Mouse (Mus musculus) bone marrow macrophage, adult 2 months (primary cell): ENCODE data around the gene Rbms3. TPM values are rescaled to one million over a fixed set of nuclear protein-coding genes. Genes with fewer than 3 reads are reported as not detected.

Experiments
- H3K27ac ChIP-seq: 2 replicates; pipeline ENCODE4 v1.5.1; 2012; ENCODE audit warnings: low read depth, low read length; ENCODE audit not compliant: insufficient read depth
- H3K4me1 ChIP-seq: 2 replicates; pipeline ENCODE4 v1.6.1; 2012; ENCODE audit warnings: low read length; ENCODE audit not compliant: control insufficient read depth, insufficient read depth
- H3K4me3 ChIP-seq: 2 replicates; pipeline ENCODE4 v1.5.1; 2012; ENCODE audit warnings: mild to moderate bottlenecking, low read length, moderate library complexity; ENCODE audit not compliant: insufficient read depth
- CTCF ChIP-seq: IDR thresholded peaks from 2 replicates; pipeline ENCODE4 v1.5.1; 2012; ENCODE audit warnings: low read depth, mild to moderate bottlenecking, low read length, moderate library complexity
- POLR2A ChIP-seq: IDR thresholded peaks from 2 replicates; pipeline ENCODE4 v1.6.1; 2012; ENCODE audit warnings: mild to moderate bottlenecking, low read depth, low read length, borderline replicate concordance
- polyA plus RNA-seq: library from polyadenylated mRNA; stranded (reverse); fragments of >200 nt; gene quantifications from 2 replicates; pipeline ENCODE4 v1.2.4, GENCODE M21; 2012; ENCODE audit not compliant: missing spikeins, insufficient read depth, insufficient read length

Gene Rbms3
- polyA plus RNA-seq, 1 experiment: 0.13 TPM

DNA sequence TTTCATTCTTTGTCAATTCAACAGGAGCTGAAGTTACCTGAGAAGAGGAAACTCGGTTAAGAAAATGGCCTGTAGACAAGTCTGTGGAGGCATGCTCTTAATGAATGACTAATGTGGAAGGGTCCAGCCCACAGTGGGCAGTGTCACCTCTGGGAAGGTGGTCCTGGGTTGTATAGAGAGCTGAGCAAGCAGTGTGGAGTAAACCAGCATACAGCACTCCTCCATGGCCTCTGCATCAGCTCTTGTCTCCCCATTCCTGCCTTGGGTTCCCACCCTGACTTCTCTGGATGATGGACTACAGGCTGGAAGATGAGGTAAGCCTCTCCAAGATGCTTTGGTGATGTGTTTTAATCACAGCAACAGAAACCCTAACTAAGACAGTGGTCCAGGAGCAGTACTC, 597.0 kb downstream of the Rbms3 start:
- Histone ChIP-seq H3K27ac (no peak overlapping the region), H3K4me3 (no peak overlapping the region), H3K4me1 (peaks cover 21% of the 10 kb centered on the region)
- no peak for TF ChIP-seq POLR2A
- no peak for TF ChIP-seq CTCF

DNA sequence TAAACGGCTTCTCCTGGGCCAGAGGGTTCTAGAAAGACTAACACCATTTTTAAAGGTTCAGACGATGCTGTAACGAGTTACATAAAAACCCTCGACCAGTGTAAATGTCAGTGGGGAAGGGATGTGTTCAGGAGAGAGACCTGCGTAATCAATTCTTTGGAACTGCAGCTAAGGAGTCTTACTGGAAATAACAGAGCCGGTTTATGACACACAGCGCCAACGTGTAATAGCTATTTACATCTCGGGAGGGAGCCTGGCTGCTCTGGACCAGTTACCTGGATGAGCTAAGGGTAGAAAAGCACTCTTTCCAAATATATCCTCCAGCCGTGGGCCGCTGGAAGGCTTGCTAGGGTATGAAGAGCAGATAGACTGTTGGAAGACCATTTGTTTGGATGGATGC, 598.5 kb downstream of the Rbms3 start:
- peaks cover 21% of the 10 kb centered on the region for H3K4me1 ChIP-seq
- no peak overlapping the region for H3K4me3 ChIP-seq
- TF ChIP-seq CTCF: no peak
- TF ChIP-seq POLR2A: no peak
- H3K27ac ChIP-seq: peak overlapping the region; percentile 58

DNA sequence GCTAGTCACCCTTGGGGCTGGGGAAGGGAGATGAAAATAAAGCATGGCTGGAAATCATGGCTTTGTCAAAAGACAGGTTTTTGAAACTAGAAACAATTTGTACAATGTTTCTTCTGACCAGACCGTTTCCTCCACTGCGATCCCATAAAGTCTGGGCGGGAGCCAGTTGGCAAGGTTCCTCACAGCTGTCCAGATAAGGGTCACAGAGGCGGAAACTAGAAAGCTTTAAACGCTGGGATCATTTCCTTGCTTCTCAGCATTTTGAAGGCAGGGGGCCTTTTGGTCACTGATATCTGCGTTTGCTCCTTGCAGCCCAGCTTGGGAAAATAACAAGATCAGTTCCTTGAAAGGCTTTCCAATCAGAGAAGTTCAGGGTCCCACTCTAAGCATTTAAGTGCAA, 598.9 kb downstream of the Rbms3 start:
- peaks cover 21% of the 10 kb centered on the region for H3K4me1 ChIP-seq
- no peak for TF ChIP-seq CTCF
- H3K4me3 ChIP-seq: no peak overlapping the region
- peak overlapping the region; percentile 58 for H3K27ac ChIP-seq

DNA sequence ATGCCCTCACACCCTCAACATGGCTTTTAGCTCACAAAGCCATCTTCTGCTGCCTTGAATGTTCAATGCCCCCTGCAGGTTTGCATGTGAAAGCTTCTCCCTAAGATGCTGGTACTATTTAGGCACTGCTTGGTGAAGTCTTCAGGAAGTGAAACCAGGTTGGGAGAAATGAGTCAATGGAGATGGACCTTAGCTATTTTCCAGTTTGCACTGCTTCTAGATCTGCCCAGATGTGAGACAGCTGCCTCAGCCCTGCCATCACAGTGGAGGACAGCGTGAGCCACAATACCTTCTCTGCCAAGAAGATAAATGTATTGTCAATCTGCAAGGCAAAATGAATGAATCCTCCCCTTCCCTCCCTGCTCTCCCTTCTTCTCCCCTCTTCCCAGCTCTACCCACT, 599.8 kb downstream of the Rbms3 start:
- peak overlapping the region; percentile 84 for H3K27ac ChIP-seq
- H3K4me1 ChIP-seq: peaks cover 21% of the 10 kb centered on the region
- H3K4me3 ChIP-seq: no peak overlapping the region
- TF ChIP-seq POLR2A (no peak), CTCF (no peak)

DNA sequence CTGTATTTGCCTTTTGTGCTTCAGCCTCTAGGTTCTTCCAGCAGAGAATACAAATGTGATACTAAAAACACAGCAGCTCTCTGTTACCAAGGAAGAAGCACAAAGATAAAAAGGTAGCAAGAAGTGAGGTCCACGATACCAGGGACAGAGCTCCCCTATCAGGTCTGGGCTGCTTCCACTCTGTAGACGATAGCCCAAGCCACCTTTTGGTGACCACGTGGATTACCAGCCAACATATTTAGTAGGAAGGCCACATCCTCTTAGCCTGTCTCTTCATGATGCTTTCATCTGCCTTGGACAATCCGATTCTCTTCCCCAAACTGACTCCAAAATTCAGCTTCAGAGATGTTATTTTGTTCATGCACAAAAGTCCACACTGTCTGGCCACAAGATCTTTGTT, 601.1 kb downstream of the Rbms3 start:
- TF ChIP-seq POLR2A: no peak
- no peak for TF ChIP-seq CTCF
- Histone ChIP-seq H3K4me1 (peaks cover 18% of the 10 kb centered on the region), H3K4me3 (no peak overlapping the region), H3K27ac (no peak overlapping the region)

DNA sequence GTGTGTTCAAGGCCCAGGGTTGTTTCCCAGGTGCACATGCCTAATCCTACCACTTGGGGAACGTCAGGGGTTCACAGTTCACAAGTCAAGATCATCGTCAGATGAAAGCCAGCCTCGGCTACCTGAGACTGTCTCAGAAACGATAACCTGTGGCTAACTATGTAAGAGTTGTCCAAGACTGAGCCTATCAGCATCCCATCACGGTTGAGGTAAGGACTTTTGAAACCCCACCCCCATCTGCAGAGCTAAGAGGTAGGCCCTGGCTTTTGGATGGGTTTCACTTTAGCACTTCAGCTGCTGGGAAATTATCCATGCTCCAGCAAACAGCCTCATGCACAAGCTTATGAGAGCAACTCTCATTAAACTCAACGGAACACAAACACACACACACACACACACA, 607.6 kb downstream of the Rbms3 start:
- TF ChIP-seq POLR2A (no peak), CTCF (no peak)
- H3K4me3 ChIP-seq: no peak overlapping the region
- peaks cover 33% of the 10 kb centered on the region for H3K4me1 ChIP-seq
- no peak overlapping the region for H3K27ac ChIP-seq

DNA sequence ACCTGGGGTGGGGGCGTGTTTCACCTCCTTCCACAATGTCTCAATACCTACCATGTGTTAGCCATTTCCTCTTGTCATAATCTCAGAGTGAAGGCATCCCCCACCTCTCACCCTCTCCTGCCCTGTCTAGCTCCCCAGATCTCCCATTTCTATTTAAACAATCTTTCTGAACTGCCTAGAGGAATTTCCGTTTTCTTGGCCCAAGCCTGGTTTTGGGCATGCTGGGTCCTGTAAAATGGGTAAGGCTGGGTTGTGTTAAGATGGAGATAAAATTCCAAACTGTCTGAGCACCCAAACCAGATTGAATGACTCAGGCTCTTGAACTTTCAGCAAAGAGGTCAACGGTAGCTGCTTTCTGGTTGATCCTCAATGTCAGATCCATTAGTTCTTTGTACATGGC, 608.2 kb downstream of the Rbms3 start:
- peaks cover 35% of the 10 kb centered on the region for H3K4me1 ChIP-seq
- no peak overlapping the region for H3K4me3 ChIP-seq
- H3K27ac ChIP-seq: no peak overlapping the region
- TF ChIP-seq CTCF (no peak), POLR2A (no peak)

DNA sequence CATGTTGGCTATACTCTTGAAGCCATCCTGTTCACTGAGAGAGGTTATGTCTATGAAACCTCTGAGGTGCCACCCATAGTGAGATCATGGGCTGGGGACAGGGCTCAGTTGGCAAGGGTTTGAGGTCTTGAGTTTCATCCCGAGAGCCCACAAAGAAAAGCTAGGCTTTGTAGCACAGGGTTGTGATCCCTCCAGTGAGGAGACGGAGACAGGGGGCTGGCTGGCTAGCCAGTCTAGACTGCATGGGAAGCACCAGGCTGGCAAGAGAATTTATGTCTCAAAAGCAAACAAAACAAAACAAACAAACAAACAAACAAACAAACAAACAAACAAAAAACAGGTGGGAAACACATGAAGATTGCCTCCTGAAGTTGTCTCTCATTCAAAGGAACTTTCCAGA, 609.5 kb downstream of the Rbms3 start:
- Histone ChIP-seq H3K4me1 (peaks cover 48% of the 10 kb centered on the region), H3K27ac (no peak overlapping the region), H3K4me3 (no peak overlapping the region)
- no peak for TF ChIP-seq POLR2A
- TF ChIP-seq CTCF: no peak

DNA sequence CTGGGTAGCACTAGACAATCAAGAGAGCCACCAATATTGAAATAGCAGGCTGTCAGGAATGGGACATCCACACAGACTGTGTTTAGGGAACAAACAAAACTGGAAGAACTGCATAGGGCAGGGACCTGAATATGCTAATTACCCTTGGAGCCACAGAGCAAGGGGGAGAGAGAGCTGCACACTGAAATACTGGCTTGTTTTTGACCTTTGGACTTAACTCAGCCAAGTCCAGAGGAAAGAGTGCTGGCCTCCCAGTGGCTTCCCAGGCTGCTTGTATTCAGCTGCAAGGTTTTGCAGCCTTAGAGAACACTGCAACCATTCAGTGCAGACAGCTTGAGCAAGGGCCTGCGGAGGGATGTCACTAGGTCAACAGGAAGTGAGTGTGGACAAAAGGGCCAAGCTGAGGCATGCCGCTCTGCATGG, 611.0 kb downstream of the Rbms3 start:
- TF ChIP-seq POLR2A (no peak), CTCF (no peak)
- peaks cover 58% of the 10 kb centered on the region for H3K4me1 ChIP-seq
- no peak overlapping the region for H3K4me3 ChIP-seq
- peak overlapping the region; percentile 99 for H3K27ac ChIP-seq

DNA sequence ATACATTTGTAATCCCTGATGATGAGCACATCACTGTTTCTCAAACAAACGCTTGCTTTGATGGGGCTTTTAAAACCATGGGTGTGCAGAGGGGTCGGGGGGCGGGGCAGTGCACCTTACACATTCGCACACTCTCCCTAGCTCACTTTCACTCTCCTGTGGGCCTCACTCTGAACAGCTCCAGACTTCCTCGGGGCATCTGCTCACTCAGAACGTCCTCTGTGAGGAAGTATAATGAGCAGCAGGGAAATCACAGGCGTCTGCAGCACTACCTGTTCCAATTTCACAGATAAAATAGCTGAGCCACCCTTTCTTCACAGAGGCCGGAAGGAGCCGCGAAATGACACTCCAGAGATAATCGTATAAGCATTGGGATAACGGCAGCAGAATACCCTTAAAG, 611.4 kb downstream of the Rbms3 start:
- Histone ChIP-seq H3K4me3 (no peak overlapping the region), H3K27ac (peak overlapping the region; percentile 99), H3K4me1 (peaks cover 61% of the 10 kb centered on the region)
- TF ChIP-seq POLR2A (no peak), CTCF (no peak)

DNA sequence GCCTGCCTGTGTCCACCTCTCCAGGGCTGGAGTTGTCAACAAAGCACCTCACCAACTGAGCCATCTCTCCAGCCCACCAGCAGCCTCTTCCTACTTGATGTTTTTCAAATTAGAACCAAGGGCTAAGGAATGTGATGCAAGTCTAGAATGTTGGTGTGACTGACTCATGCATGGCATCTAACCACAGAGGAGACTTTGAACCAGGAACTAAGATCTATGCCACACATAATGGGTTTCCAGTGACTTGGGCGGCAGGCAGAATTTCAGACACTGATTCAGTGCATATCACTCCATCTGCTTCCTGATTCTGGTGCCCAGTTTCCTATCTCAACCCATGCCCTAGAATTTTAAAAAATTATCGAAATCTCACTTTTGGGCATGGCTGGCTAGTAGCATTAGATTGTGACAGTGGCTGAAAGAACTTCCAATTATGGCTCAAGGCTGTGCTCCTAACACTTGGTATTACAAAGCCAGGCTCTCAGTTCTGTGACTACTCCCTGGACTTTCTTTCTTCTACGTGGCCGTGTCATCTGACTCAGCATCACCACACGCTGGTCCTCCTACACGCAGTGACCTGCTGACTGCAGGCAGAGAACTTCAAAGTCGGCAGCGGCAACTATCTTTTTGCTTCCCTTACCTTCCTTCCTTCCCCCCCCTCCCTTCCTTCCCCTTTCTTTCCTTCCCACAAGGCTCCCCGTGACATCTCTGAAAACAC, 613.0 kb downstream of the Rbms3 start:
- no peak for TF ChIP-seq POLR2A
- no peak for TF ChIP-seq CTCF
- Histone ChIP-seq H3K4me1 (peaks cover 63% of the 10 kb centered on the region), H3K27ac (peak overlapping the region; percentile 99), H3K4me3 (peak overlapping the region; percentile 19; the same call in 1 of the 2 replicates)

DNA sequence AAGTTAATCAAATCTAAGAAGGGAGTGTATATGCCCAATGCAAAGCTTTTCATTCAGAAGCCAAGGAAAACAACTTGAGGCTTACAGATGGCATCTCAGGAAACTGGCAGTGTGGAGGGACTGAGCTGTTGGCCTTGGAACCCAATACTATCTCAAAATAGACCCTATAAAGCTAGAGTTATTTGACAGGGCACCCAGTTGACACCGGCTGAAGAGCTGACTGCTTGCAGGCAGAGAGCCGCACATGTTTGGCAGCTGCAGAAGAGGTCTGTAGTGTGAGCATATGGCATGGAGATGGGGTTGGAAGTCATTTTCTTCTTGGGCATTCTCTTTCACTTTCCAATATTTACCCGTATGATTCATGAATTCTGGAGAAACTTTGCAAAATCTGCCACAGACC, 616.3 kb downstream of the Rbms3 start:
- Histone ChIP-seq H3K27ac (peak overlapping the region; percentile 59), H3K4me3 (no peak overlapping the region), H3K4me1 (peaks cover 47% of the 10 kb centered on the region)
- TF ChIP-seq CTCF (no peak), POLR2A (no peak)
